Mouse (Mus musculus) testis, postnatal 14 days (tissue): ENCODE measurements around the gene Usp20.
A peak's percentile ranks its signal among the peaks of the same experiment; 100 is the strongest.
"Not testable (repeated sequence)": the region's sequence is repeated elsewhere in the genome, so short reads cannot be mapped to it uniquely, and the experiment has no call there.

Source experiments
- DNase-seq: peaks from one replicate; pipeline ENCODE4 v3.0.0; 2021; ENCODE audit warnings: low spot score

The Usp20 gene

GRCm38 (mm10) chr2:30981790-30982513, at the start of gene Usp20, which contains the start of gene BC005624:
Gene Usp20 (plus strand): TSS chr2:30982279.
Gene BC005624 (minus strand): TSS chr2:30982201.
- peak; percentile 100 for DNase-seq

DNA sequence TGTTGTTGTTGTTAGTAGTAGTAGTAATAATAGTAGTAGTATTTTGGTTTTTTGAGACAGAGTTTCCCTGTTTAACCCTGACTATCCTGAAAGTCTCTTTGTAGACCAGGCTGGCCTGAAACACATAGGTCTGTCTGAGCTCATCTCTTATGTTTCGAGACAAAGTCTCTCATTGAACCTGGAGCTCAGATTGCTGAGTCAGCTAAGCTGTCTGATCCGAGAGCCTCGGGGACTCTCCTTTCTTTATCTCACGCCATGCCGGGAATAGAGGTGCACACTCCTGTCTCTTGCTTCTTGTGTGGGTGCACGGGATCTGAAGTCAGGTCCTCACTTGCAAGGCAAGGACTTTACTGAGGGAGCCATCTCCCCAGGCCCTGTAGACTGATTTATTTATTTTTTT, 49.0 kb upstream of the Usp20 start:
- no peak for DNase-seq

- peak; percentile 64 for DNase-seq
These were observed 48.1 kb upstream of the Usp20 start for GRCm38 (mm10) chr2:30933917-30934450.

DNA sequence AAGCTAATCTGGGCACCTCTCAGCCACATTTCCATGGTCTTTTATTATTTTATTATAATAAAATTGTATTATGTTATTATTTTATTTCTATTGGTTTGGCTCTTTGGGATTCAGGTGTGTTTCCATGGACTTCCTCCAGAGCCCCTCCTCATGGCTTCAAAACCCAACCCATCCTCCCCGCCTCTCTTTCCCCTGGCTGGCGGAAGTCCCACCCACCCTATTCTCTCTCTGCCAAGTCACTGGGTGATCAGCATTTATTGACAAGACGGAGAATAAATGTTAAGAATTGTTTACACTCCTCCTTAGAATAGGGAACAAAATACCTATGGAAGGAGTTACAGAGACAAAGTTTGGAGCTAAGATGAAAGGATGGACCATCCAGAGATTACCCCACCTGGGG, 45.3 kb upstream of the Usp20 start:
- DNase-seq: no peak

GRCm38 (mm10) chr2:30937731-30938130, 44.3 kb upstream of the Usp20 start:
- no peak for DNase-seq

DNA sequence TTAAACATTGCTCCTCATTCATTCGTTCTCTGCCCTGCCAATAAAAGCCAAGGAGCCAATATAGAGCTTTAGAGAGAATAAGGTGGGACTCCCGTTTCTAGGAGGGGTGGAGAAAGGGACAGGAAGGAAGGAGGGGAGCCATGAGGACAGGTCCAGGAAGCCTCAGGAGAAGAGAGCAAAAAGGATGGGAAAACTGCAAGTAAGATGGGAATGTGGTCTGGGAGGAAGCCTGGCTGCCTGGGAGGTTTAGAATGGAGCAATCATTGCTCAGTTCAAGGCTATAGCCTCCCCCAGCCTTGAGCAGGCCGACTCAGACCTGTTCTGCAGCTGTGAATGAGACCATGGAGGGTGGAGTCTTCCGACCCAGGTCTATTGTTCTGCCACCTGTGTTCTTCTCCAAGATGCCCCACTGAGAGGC, 43.5 kb upstream of the Usp20 start:
- DNase-seq: no peak

DNA sequence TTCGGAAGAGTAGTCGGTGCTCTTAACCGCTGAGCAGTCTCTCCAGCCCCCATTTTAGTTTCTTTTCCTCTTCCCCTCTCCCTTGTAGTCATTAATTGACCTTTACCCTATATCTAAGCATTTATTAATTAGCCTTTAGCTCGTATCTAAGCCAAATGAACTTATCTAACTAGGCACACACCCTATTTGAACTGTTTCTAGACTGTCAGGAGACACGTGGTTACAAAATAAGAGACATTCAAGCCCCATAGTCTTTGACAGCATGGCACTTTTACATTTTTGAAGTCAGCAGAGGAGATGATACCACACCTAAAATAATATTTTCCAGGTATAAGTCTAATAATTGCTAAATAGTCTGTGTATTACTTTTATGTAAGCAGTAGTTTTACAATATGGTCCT, 40.5 kb upstream of the Usp20 start:
- DNase-seq: no peak

- DNase-seq: not testable (repeated sequence)
These were observed 40.0 kb upstream of the Usp20 start for GRCm38 (mm10) chr2:30942116-30942515.

DNA sequence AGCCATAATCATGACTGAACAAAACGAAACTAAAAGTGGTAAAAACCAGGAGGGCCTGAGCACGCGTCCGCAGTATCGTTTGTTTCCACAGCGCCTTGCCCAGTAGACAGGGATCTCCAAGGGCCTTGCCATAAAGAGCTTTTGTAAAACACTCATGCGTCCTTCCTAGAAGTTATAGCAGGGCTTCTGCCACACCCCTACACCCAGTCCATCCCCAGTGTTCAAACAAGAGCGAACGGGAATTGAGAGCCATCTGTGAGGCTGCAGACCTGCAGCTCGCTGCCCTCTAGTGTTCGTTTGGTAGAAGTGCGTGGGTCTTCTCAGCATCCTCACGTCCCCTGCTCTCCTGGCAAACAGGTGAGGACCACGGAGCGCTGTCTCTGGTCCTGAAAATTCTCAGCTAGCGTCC, 39.5 kb upstream of the Usp20 start:
- peak; percentile 71 for DNase-seq

GRCm38 (mm10) chr2:30952457-30952823, 29.6 kb upstream of the Usp20 start:
- no peak for DNase-seq

- DNase-seq: peak; percentile 80
These were observed 29.1 kb upstream of the Usp20 start, which contains the start of gene Tor1b for GRCm38 (mm10) chr2:30952824-30953490. Gene Tor1b (plus strand): TSS chr2:30952959.

- no peak for DNase-seq
These were observed 27.3 kb upstream of the Usp20 start for GRCm38 (mm10) chr2:30954797-30955196.

DNA sequence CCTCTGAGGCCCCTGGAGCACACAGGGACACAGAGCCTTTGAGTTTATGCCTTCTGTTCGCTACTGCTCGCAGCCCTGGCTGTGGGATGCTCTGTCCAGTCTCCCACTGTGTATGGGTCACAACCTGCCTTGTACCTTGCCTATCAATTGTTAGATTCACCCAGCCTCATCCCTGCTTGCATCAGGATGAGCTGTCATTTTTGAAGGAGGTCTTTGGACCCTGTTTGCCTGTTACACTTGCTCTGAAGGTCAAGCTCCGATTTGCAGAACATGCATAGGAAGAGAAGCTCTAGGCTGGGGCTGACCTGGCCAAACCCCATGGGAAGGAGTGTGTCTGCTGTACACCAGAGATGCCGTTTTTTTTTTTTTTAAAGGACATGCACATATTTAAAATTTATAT, 24.6 kb upstream of the Usp20 start:
- DNase-seq: no peak

DNA sequence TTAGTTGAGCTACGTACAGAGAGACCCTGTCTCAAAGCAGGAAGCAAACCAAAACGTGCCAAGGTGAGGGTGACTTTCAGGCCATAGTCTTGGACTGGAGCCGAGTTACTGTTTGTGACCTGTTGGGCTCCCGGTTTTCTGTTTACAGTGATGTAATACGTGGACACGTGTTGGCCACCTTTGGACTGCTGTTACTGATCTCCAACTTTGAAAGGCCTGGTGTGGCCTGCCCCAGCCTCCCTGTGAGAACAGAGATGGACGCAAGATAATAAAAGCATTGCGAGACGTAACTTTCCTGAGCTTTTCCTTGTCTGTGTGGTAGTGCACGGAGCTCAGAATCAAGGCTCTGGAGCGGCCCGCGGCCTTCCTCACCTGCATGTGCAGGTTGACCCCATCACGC, 23.4 kb upstream of the Usp20 start:
- DNase-seq: no peak

DNA sequence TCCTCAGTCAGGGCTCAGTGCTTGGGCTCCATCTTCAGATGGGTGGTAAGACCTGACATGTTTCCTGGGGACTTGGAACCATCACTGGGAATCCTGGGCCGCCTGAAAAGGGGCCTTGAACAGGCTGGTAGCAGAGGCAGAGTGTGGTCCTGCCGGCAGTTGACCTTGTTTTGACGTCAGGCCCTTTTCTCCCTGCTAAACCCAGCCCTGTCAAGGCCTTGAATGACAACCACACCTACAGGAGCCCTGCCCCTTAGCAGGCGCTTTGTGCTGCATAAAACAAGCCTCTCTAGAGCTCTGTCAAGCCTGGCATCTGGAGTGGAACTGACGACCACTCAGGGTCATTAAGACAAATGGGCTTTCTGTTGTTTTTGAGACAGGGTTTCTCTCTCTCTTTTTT, 22.2 kb upstream of the Usp20 start:
- no peak for DNase-seq

DNA sequence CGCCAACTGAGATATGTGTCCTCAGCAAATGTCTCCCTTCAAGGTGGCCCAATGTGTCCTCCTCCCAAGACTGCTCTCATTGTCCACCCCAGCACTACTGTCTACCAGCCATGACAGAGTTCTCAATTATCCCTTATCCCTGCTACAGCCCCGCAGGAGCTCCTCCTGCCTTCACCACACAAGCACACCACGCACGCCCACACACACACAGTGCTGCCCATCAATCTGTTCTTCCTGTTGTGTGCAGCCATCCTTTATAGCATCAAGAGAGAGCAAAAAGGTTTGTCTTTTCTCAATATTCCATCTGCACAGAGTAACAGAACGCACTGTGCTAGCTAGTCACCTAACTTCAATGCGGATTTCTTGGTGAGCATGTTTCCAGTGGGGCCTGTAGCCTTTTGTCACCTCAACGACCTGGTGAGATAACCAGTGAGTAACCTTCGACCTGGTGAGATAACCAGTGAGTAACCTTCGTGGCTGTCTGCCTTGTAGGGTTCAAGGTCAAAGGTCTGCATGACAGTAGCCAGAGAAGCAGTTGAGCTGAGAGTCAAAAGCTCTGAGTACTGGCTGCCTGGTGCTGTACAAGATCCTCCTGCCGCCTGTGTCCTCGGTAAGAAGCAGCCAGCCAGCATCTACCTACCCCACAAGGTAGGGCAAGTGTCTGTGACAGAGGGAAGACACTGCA, 19.4 kb upstream of the Usp20 start:
- no peak for DNase-seq

GRCm38 (mm10) chr2:30965627-30966026, 16.5 kb upstream of the Usp20 start:
- no peak for DNase-seq

- no peak for DNase-seq
These were observed 15.3 kb upstream of the Usp20 start for GRCm38 (mm10) chr2:30966826-30967225.

- DNase-seq: peak; percentile 90
These were observed 14.4 kb upstream of the Usp20 start, which contains the start of gene Tor1a for GRCm38 (mm10) chr2:30967352-30968327. Gene Tor1a (minus strand): TSS chr2:30967933.

- peak; percentile 52 for DNase-seq
These were observed 945 bp downstream of the Usp20 start for GRCm38 (mm10) chr2:30983024-30983423.
